Mouse (Mus musculus) lung, postnatal 0 days (tissue): ENCODE data around the gene Fggy. TPM values are rescaled to one million over a fixed set of nuclear protein-coding genes. Genes with fewer than 3 reads are reported as not detected.

Source experiments
- ATAC-seq: fragments of 200-750 bp; cut with Nextera tagmentation; 2 replicates; pipeline ENCODE4 v1.8.0; 2017; ENCODE audit warnings: moderate library complexity
- DNase-seq: peaks from one replicate; pipeline ENCODE4 v3.0.0-alpha.2; 2016; ENCODE audit warnings: low spot score
- H3K27ac ChIP-seq: fragments of 300-500 bp; sonication (generic); 2 replicates; pipeline ENCODE4 v1.5.1; 2014; ENCODE audit warnings: antibody characterized with exemption, mild to moderate bottlenecking, low read length, mixed read lengths
- H3K27me3 ChIP-seq: fragments of 300-500 bp; sonication (generic); replicated peaks from 2 replicates; pipeline ENCODE4 v1.6.1; 2014; ENCODE audit warnings: low read length, mixed read lengths; ENCODE audit not compliant: insufficient read depth
- H3K36me3 ChIP-seq: fragments of 300-500 bp; sonication (generic); 2 replicates; pipeline ENCODE4 v1.6.1; 2014; ENCODE audit warnings: low read length, mixed read lengths; ENCODE audit not compliant: insufficient read depth
- H3K4me1 ChIP-seq: fragments of 300-500 bp; sonication (generic); 2 replicates; pipeline ENCODE4 v1.6.1; 2014; ENCODE audit warnings: antibody characterized with exemption, low read depth, low read length, mixed read lengths; ENCODE audit not compliant: insufficient read depth
- H3K4me2 ChIP-seq: fragments of 300-500 bp; sonication (generic); replicated peaks from 2 replicates; pipeline ENCODE4 v1.6.1; 2014; ENCODE audit warnings: low read depth, mild to moderate bottlenecking, low read length, moderate library complexity, mixed read lengths
- H3K4me3 ChIP-seq: fragments of 300-500 bp; sonication (generic); 2 replicates; pipeline ENCODE4 v1.5.1; 2014; ENCODE audit warnings: low read depth, low read length
- H3K9ac ChIP-seq: fragments of 300-500 bp; sonication (generic); replicated peaks from 2 replicates; pipeline ENCODE4 v1.6.1; 2014; ENCODE audit warnings: low read depth, mild to moderate bottlenecking
- H3K9me3 ChIP-seq: fragments of 300-500 bp; sonication (generic); 2 replicates; pipeline ENCODE4 v1.6.1; 2016; ENCODE audit warnings: low read length, mixed read lengths
- CTCF ChIP-seq: IDR thresholded peaks from 2 replicates; pipeline ENCODE4 v1.5.1; 2016; ENCODE audit warnings: antibody characterized with exemption, mild to moderate bottlenecking
- EP300 ChIP-seq: IDR thresholded peaks from 2 replicates; pipeline ENCODE4 v1.6.1; 2016; ENCODE audit warnings: antibody characterized with exemption, mild to moderate bottlenecking, control low read depth
- WGBS: fragments of 180-500 bp; shearing (Covaris S2); extraction: QIAGEN DNeasy Blood & Tissue Kit; methylation state at CpG from one replicate; pipeline ENCODE4 v1.1.7; 2014; 5-methylcytosine and 5-hydroxymethylcytosine counted together
- polyA plus RNA-seq: library from polyadenylated mRNA; unstranded; fragments of >200 nt; fragmentation: Nextera tagmentation; extraction: Ambion mirVana; gene quantifications from 2 replicates; pipeline ENCODE4 v1.2.1, GENCODE M21; 2015

Gene Fggy
- polyA plus RNA-seq, 1 experiment from 2014 or later: 6.2 TPM

- Histone ChIP-seq H3K4me3 (no peak overlapping the region), H3K4me1 (peaks cover 12% of the 10 kb centered on the region; the same call in 1 of the 2 replicates), H3K27ac (peak overlapping the region; percentile 58), H3K4me2 (no peak overlapping the region), H3K9me3 (no peaks in the 10 kb centered on the region), H3K27me3 (no peaks in the 10 kb centered on the region), H3K36me3 (no peaks in the 10 kb centered on the region), H3K9ac (no peak overlapping the region)
- peak; percentile 92 for ATAC-seq
- TF ChIP-seq EP300 (peak; percentile 56; the same call in 1 of the 2 replicates), CTCF (no peak)
- 21% methylated on average over 6 of the region's 6 CpGs for WGBS
- peak; percentile 82 for DNase-seq
Measured at GRCm38 (mm10) chr4:95845981-95846617, 288.8 kb downstream of the Fggy start.

- Histone ChIP-seq H3K36me3 (no peaks in the 10 kb centered on the region), H3K9me3 (no peaks in the 10 kb centered on the region), H3K4me2 (no peak overlapping the region), H3K27ac (no peak overlapping the region), H3K27me3 (no peaks in the 10 kb centered on the region), H3K4me1 (peaks cover 12% of the 10 kb centered on the region; the same call in 1 of the 2 replicates), H3K4me3 (no peak overlapping the region), H3K9ac (no peak overlapping the region)
- no peak for TF ChIP-seq CTCF
- no peak for TF ChIP-seq EP300
- no peak for ATAC-seq
- DNase-seq: no peak
Measured at GRCm38 (mm10) chr4:95847219-95847618, 289.9 kb downstream of the Fggy start.

- DNase-seq (no peak), ATAC-seq (no peak)
- TF ChIP-seq CTCF (no peak), EP300 (no peak)
- no peak overlapping the region for H3K27ac ChIP-seq
- H3K4me2 ChIP-seq: no peak overlapping the region
- no peak overlapping the region for H3K4me3 ChIP-seq
- peaks cover 12% of the 10 kb centered on the region; the same call in 1 of the 2 replicates for H3K4me1 ChIP-seq
- H3K36me3 ChIP-seq: no peaks in the 10 kb centered on the region
- H3K27me3 ChIP-seq: no peaks in the 10 kb centered on the region
- WGBS: 79% methylated on average over 3 of the region's 3 CpGs
- H3K9me3 ChIP-seq: no peaks in the 10 kb centered on the region
- no peak overlapping the region for H3K9ac ChIP-seq
Measured at GRCm38 (mm10) chr4:95847664-95848063, 290.4 kb downstream of the Fggy start.

GRCm38 (mm10) chr4:95849497-95849896 lies 292.2 kb downstream of the Fggy start:
- ATAC-seq: no peak

GRCm38 (mm10) chr4:95850044-95850739 lies 292.9 kb downstream of the Fggy start:
- Histone ChIP-seq H3K27me3 (no peaks in the 10 kb centered on the region), H3K4me1 (peaks cover 12% of the 10 kb centered on the region; the same call in 1 of the 2 replicates), H3K9ac (no peak overlapping the region), H3K36me3 (no peaks in the 10 kb centered on the region), H3K4me2 (no peak overlapping the region), H3K9me3 (no peaks in the 10 kb centered on the region), H3K27ac (no peak overlapping the region), H3K4me3 (no peak overlapping the region)
- TF ChIP-seq CTCF (no peak), EP300 (no peak)
- ATAC-seq (no peak), DNase-seq (peak; percentile 35)
- WGBS: 49% methylated on average over 6 of the region's 6 CpGs

More at GRCm38 (mm10) chr4:95849497-95849896, 292.2 kb downstream of the Fggy start:
- H3K4me2 ChIP-seq: no peak overlapping the region
- no peak for DNase-seq
- no peaks in the 10 kb centered on the region for H3K36me3 ChIP-seq
- H3K4me1 ChIP-seq: peaks cover 12% of the 10 kb centered on the region; the same call in 1 of the 2 replicates
- no peaks in the 10 kb centered on the region for H3K27me3 ChIP-seq
- H3K27ac ChIP-seq: peak overlapping the region; percentile 28; the same call in 1 of the 2 replicates
- TF ChIP-seq EP300: no peak
- no peak for TF ChIP-seq CTCF
- no peak overlapping the region for H3K9ac ChIP-seq
- 46% methylated on average over 5 of the region's 5 CpGs for WGBS
- no peak overlapping the region for H3K4me3 ChIP-seq
- H3K9me3 ChIP-seq: no peaks in the 10 kb centered on the region

GRCm38 (mm10) chr4:95852257-95852656 lies 294.9 kb downstream of the Fggy start:
- Histone ChIP-seq H3K36me3 (no peaks in the 10 kb centered on the region), H3K27me3 (no peaks in the 10 kb centered on the region), H3K4me2 (no peak overlapping the region), H3K4me1 (no peaks in the 10 kb centered on the region), H3K9me3 (no peaks in the 10 kb centered on the region), H3K27ac (no peak overlapping the region), H3K4me3 (no peak overlapping the region), H3K9ac (no peak overlapping the region)
- no peak for TF ChIP-seq CTCF
- TF ChIP-seq EP300: no peak
- ATAC-seq: no peak
- DNase-seq: no peak
- 70% methylated on average over 2 of the region's 2 CpGs for whole genome bisulfite sequencing
